Mouse (Mus musculus): ENCODE results near the gene Galnt6. TPM values are rescaled to one million over a fixed set of nuclear protein-coding genes. Genes with fewer than 3 reads are reported as not detected.

The Galnt6 gene
- 24.0 and 36.7 TPM in 2 replicates for polyA plus RNA-seq (2012)

DNA sequence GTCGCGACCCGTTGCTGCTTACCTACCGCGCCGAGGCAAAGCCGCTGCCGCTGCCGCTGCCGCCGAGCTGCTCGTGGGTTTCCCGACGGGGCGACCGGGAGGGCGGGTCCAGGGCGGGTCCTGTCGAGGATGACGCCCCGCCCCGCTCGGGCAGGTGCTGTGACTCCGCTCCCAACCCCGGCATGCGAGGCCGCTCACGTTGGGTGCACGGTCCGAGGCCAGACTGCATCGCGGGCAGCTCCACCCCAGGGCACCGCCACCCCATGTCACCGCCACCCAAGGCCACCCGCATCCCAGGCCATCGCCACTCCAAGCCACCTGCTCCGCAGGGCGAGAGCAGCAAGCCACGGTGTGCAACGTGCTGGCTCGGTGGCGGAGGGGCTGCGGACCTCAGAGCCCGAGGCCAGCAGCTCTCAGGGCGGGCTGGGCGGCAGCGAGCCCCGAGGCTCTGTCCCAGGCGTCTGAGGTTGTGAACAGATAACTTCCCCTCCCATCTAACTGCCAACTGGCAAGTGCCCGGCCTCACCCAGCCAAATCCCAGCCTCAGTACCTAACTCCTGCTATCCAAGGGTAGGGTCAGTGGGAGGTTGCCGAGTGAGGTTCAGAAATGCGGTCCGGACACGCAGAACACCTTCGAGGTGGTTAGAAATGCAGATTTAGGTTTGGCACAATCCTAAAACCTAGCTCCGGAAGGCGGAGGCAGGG is at the start of gene Galnt6:
Gene Galnt6, minus strand, starts transcription at position 96 of the 705 bp plus-strand sequence.

DNA sequence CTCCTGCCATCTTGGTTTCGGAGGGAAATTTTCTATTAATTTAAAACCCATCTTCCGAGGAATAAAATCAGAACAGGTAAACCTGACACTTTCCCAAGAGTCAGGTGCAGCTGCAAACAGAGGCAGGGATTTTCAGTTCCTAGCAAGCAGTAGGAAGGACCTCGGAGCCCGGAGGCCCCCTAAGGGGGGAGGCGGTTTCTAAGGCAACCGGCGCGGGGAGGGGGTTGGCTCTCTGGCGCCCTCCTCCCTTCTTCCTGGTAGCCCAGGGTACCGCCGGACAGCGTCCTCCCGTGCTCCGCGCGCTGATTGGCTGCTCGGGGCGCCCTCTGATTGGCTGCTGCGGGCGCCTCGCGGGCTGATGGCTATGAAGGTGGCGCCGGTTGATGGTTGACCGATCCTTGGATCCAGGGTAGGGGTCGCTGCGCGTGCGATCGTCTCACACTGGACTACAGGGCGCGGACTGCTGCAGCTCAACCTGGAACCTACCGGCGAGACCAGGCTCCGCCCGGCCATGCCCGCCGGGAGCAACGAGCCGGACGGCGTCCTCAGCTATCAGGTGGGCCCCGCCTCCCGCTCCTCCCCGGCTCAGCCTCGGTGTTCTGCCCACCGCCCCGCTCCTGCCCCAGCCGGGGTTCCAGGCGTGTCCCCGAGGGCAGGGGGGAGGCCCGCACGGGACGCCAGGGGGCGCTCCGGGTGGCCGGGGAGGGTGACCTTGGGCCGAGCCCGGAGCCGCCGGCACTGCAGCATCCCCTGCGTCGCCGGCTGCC is 32.4 kb upstream of the Galnt6 start, which contains the start of gene Slc4a8:
Gene Slc4a8, plus strand, starts transcription at position 329 of the 767 bp plus-strand sequence.

DNA sequence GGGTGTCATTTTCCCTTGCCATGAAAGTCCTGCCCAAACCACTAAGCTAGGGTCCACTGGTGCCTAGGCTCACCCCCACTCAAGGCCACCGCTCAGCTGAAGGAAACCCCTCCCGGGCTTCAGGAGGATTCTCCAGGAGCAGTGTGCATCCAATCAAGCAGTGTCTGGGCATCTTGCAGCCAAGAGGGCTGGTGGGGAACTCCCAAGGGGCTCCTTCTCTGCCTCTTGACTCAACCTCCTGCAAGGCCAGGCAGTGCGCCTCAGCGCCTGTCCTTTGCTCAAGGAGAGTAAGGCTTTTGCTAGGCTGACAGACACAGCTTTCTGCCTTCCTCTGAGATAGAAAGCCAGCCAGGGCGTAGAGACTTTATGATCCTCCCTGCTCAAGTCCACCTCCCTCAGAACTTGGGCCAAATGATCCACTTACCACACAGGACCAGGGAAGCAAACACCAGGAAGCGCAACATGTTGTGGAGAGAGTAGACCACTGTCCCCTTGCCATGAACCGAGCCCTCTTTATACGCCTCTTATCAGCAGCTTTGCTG is 41.7 kb downstream of the Galnt6 start, which contains the start of gene Cela1:
Gene Cela1, minus strand, starts transcription at position 492 of the 542 bp plus-strand sequence.

DNA sequence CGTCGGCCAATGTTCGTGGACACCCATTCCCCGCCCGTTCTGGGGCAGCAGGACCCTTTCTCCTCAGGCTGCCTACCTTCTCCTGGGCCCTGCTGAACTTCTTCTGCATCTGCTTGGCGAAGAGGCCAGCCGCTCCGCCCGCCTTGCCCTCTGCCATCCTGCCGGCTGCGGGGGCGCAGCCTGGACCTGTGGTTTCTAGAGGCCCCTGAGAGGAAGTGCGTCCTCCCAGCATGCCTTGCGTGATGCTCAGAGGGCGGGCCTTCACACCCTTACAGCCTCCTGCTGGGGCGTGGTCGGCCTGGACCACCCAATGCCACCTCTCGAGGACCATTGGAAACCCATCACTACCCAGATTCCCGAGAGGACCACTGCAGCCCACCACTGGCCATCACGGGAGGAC is 59.8 kb downstream of the Galnt6 start, which contains the start of gene Bin2:
Gene Bin2, minus strand, starts transcription at position 217 of the 400 bp plus-strand sequence.

Other genes starting within 250 kb of the Galnt6 start
- gene Csrnp2, start 233.9 kb downstream of the Galnt6 start, polyA plus RNA-seq (2012): 1.3 TPM in 2 replicates
- 2.9 and 5.3 TPM in 2 replicates for gene Tfcp2, start 177.4 kb downstream of the Galnt6 start, polyA plus RNA-seq (2012)
- 3.2 and 5.3 TPM in 2 replicates for gene Pou6f1, start 129.4 kb downstream of the Galnt6 start, polyA plus RNA-seq (2012)
- 82.8 and 92.2 TPM in 2 replicates for gene Dazap2, start 114.0 kb downstream of the Galnt6 start, polyA plus RNA-seq (2012)
- 7.6 and 9.8 TPM in 2 replicates for gene Smagp, start 92.4 kb downstream of the Galnt6 start, polyA plus RNA-seq (2012)
- 205 and 262 TPM in 2 replicates for gene Bin2, start 59.8 kb downstream of the Galnt6 start, polyA plus RNA-seq (2012)
- 3.0 and 5.5 TPM in 2 replicates for gene Cela1, start 41.5 kb downstream of the Galnt6 start, polyA plus RNA-seq (2012)
- gene Slc4a8, start 32.4 kb upstream of the Galnt6 start, polyA plus RNA-seq (2012): 8.6 and 18.6 TPM in 2 replicates
- gene Scn8a, start 140.5 kb upstream of the Galnt6 start, polyA plus RNA-seq (2012): not detected in 2 replicates

All from megakaryocyte-erythroid progenitor cell, adult 5 weeks (primary cell).